ENCODE assay signal across 10 mouse cellular contexts in genomic region chr1:186433169-186433665, GRCm38 (mm10).
DNase-seq lines count a peak whose midpoint lies in the region; ATAC-seq lines count a peak whose summit lies in the region.
"Had no signal": no experiment of that assay in that cellular context is flagged by ENCODE, and none has a peak within 500 bp of the region (broad histone marks: within the 10 kb centered on the region; RNA-seq: fewer than 3 reads in every experiment).

No protein-coding gene starts in this region.

- no peaks in the 10 kb centered on the region for H3K9me3 ChIP-seq in lung, embryonic 15.5 days
- no peaks in the 10 kb centered on the region for H3K9me3 ChIP-seq in hindbrain, embryonic 14.5 days (ENCODE audit: control insufficient read depth, low read length)
- no peaks in the 10 kb centered on the region for H3K9me3 ChIP-seq in neural tube, embryonic 13.5 days

- H3K4me3 ChIP-seq in lung, embryonic 15.5 days = no peak overlapping the region
- H3K4me3 ChIP-seq in hindbrain, embryonic 14.5 days (replicated peaks; ENCODE audit: low read length) = no peak overlapping the region
- H3K4me3 ChIP-seq in neural tube, embryonic 13.5 days = no peak overlapping the region

- H3K9ac ChIP-seq in lung, embryonic 15.5 days = no peak overlapping the region
- no peak overlapping the region for H3K9ac ChIP-seq in hindbrain, embryonic 14.5 days
- no peak overlapping the region for H3K9ac ChIP-seq in neural tube, embryonic 13.5 days

- H3K36me3 ChIP-seq in lung, embryonic 15.5 days = no peaks in the 10 kb centered on the region
- no peaks in the 10 kb centered on the region for H3K36me3 ChIP-seq in hindbrain, embryonic 14.5 days (replicated peaks; ENCODE audit: control insufficient read depth, insufficient read depth)
- no peaks in the 10 kb centered on the region for H3K36me3 ChIP-seq in neural tube, embryonic 13.5 days

- peak; percentile 14 for DNase-seq in gastrocnemius, postnatal 14 days
- DNase-seq in gastrocnemius, postnatal 25 days = no peak
- no peak for DNase-seq in lung, postnatal 14 days
- DNase-seq in hindbrain, embryonic 14.5 days (ENCODE audit: low spot score) = peak; percentile 47
- no peak for DNase-seq in thymus, postnatal 0 days (ENCODE audit: low spot score)
- DNase-seq in MN1 (ENCODE audit: low spot score) = no peak
- DNase-seq: B cell, adult 2 months; cerebellum, postnatal 25 days had no signal

- H3K4me2 ChIP-seq in lung, embryonic 15.5 days = no peak overlapping the region
- H3K4me2 ChIP-seq in hindbrain, embryonic 14.5 days (replicated peaks) = no peak overlapping the region
- H3K4me2 ChIP-seq in neural tube, embryonic 13.5 days = no peak overlapping the region

- peak overlapping the region; percentile 68 for H3K27ac ChIP-seq in lung, embryonic 15.5 days
- H3K27ac ChIP-seq in hindbrain, embryonic 14.5 days = peak overlapping the region; percentile 21
- no peak overlapping the region for H3K27ac ChIP-seq in neural tube, embryonic 13.5 days (replicated peaks)

- no peak; the same call in 1 of the 2 replicates for ATAC-seq in lung, embryonic 15.5 days (ENCODE audit: borderline replicate concordance, extremely low read depth, low FRiP score, low TSS enrichment)
- ATAC-seq in hindbrain, embryonic 14.5 days (ENCODE audit: low FRiP score) = peak; percentile 55; the same call in 1 of the 2 replicates
- ATAC-seq in neural tube, embryonic 13.5 days (ENCODE audit: low read depth) = peak; percentile 50; the same call in 1 of the 2 replicates

- intact Hi-C loops in gastrocnemius, postnatal 14 days (cut with DNase I; ENCODE audit: low total_unique reads) = no loop called here

- H3K27me3 ChIP-seq in lung, embryonic 15.5 days = no peaks in the 10 kb centered on the region
- H3K27me3 ChIP-seq in hindbrain, embryonic 14.5 days (ENCODE audit: control insufficient read depth, insufficient read depth, low read length) = no peaks in the 10 kb centered on the region
- no peaks in the 10 kb centered on the region for H3K27me3 ChIP-seq in neural tube, embryonic 13.5 days

- 65% methylated on average over 7 of the region's 7 CpGs for WGBS in lung, embryonic 15.5 days
- WGBS in hindbrain, embryonic 14.5 days = 70% methylated on average over 7 of the region's 7 CpGs
- 66% methylated on average over 7 of the region's 7 CpGs for WGBS in neural tube, embryonic 13.5 days

- peaks cover 30% of the 10 kb centered on the region for H3K4me1 ChIP-seq in lung, embryonic 15.5 days
- H3K4me1 ChIP-seq in hindbrain, embryonic 14.5 days (replicated peaks; ENCODE audit: control insufficient read depth, insufficient read depth, low read length) = peaks cover 9% of the 10 kb centered on the region; the same call in 1 of the 2 replicates
- peaks cover 17% of the 10 kb centered on the region for H3K4me1 ChIP-seq in neural tube, embryonic 13.5 days (replicated peaks)

Comparison
In these comparisons a context has a peak if more than half of its experiments do, and no peak if none do; other contexts are left out.
1. DNase-seq: peak in gastrocnemius, postnatal 14 days (single experiment) and hindbrain, embryonic 14.5 days (single experiment); none in gastrocnemius, postnatal 25 days (single experiment), lung, postnatal 14 days (single experiment), thymus, postnatal 0 days (single experiment) and MN1 (single experiment).